Mouse (Mus musculus): ENCODE results near the gene Nrip3. TPM values are rescaled to one million over a fixed set of nuclear protein-coding genes. Genes with fewer than 3 reads are reported as not detected.
A peak's percentile ranks its signal among the peaks of the same experiment; 100 is the strongest.

The Nrip3 gene
- polyA plus RNA-seq, 1 experiment from 2014 or later: 0.68 TPM

- H3K27ac ChIP-seq: no peak overlapping the region
- no peaks in the 10 kb centered on the region for H3K9me3 ChIP-seq
- H3K36me3 ChIP-seq: no peaks in the 10 kb centered on the region
- H3K4me3 ChIP-seq: no peak overlapping the region
- whole genome bisulfite sequencing: 94% methylated on average over 8 of the region's 8 CpGs
- no peak for DNase-seq (ENCODE audit: low spot score)
- no peaks in the 10 kb centered on the region for H3K27me3 ChIP-seq (ENCODE audit: insufficient read depth, poor library complexity, severe bottlenecking)
- peaks cover 27% of the 10 kb centered on the region for H3K4me1 ChIP-seq (replicated peaks)
Measured at GRCm38 (mm10) chr7:109754034-109754433, 27.8 kb downstream of the Nrip3 start.

GRCm38 (mm10) chr7:109752008-109752925, 29.6 kb downstream of the Nrip3 start, which contains the start of gene Tmem9b:
Tmem9b (minus strand) TSS chr7:109752875.
- Histone ChIP-seq H3K9me3 (no peaks in the 10 kb centered on the region), H3K27me3 (ENCODE audit: insufficient read depth, poor library complexity, severe bottlenecking) (no peaks in the 10 kb centered on the region), H3K27ac (peak within 1 kb of the TSS; percentile 94), H3K4me1 (replicated peaks) (peaks cover 27% of the 10 kb centered on the region), H3K4me3 (peak within 1 kb of the TSS; percentile 94), H3K36me3 (no peaks in the 10 kb centered on the region)
- peak; percentile 85 for DNase-seq (ENCODE audit: low spot score)
- under 1% methylated on average over 74 of the region's 74 CpGs for WGBS

- Histone ChIP-seq H3K27me3 (ENCODE audit: insufficient read depth, poor library complexity, severe bottlenecking) (no peaks in the 10 kb centered on the region), H3K36me3 (0 out of 2 replicates have a peak, but pooled peaks cover 1% of the 10 kb centered on the region), H3K4me1 (replicated peaks) (peaks cover 27% of the 10 kb centered on the region), H3K4me3 (peak overlapping the region; percentile 94), H3K27ac (peak overlapping the region; percentile 94), H3K9me3 (no peaks in the 10 kb centered on the region)
- 5% methylated on average over 13 of the region's 13 CpGs for WGBS
- DNase-seq (ENCODE audit: low spot score): no peak
Measured at GRCm38 (mm10) chr7:109751427-109752007, 30.3 kb downstream of the Nrip3 start.

GRCm38 (mm10) chr7:109747747-109748146, 34.1 kb downstream of the Nrip3 start:
- Histone ChIP-seq H3K27ac (no peak overlapping the region), H3K9me3 (no peaks in the 10 kb centered on the region), H3K4me1 (replicated peaks) (peaks cover 16% of the 10 kb centered on the region), H3K27me3 (ENCODE audit: insufficient read depth, poor library complexity, severe bottlenecking) (no peaks in the 10 kb centered on the region), H3K4me3 (no peak overlapping the region), H3K36me3 (peaks cover 34% of the 10 kb centered on the region)
- DNase-seq (ENCODE audit: low spot score): no peak
- WGBS: 62% methylated on average over 1 of the region's 1 CpGs

- WGBS: 90% methylated on average over 4 of the region's 4 CpGs
- Histone ChIP-seq H3K36me3 (peaks cover 65% of the 10 kb centered on the region), H3K9me3 (no peaks in the 10 kb centered on the region), H3K4me1 (replicated peaks) (no peaks in the 10 kb centered on the region), H3K27me3 (ENCODE audit: insufficient read depth, poor library complexity, severe bottlenecking) (no peaks in the 10 kb centered on the region), H3K27ac (no peak overlapping the region), H3K4me3 (no peak overlapping the region)
- no peak for DNase-seq (ENCODE audit: low spot score)
Measured at GRCm38 (mm10) chr7:109741703-109742102, 40.1 kb downstream of the Nrip3 start.

- peaks cover 65% of the 10 kb centered on the region for H3K36me3 ChIP-seq
- no peak overlapping the region for H3K27ac ChIP-seq
- WGBS: 80% methylated on average over 1 of the region's 1 CpGs
- H3K4me3 ChIP-seq: no peak overlapping the region
- no peaks in the 10 kb centered on the region for H3K4me1 ChIP-seq (replicated peaks)
- no peak for DNase-seq (ENCODE audit: low spot score)
- no peaks in the 10 kb centered on the region for H3K9me3 ChIP-seq
- no peaks in the 10 kb centered on the region for H3K27me3 ChIP-seq (ENCODE audit: insufficient read depth, poor library complexity, severe bottlenecking)
Measured at GRCm38 (mm10) chr7:109741060-109741459, 40.8 kb downstream of the Nrip3 start.

- Histone ChIP-seq H3K36me3 (peaks cover 68% of the 10 kb centered on the region), H3K4me3 (no peak overlapping the region), H3K27ac (no peak overlapping the region), H3K9me3 (no peaks in the 10 kb centered on the region), H3K27me3 (ENCODE audit: insufficient read depth, poor library complexity, severe bottlenecking) (no peaks in the 10 kb centered on the region), H3K4me1 (replicated peaks) (no peaks in the 10 kb centered on the region)
- 87% methylated on average over 5 of the region's 5 CpGs for WGBS
- DNase-seq (ENCODE audit: low spot score): no peak
Measured at GRCm38 (mm10) chr7:109739822-109740370, 41.9 kb downstream of the Nrip3 start.

- DNase-seq (ENCODE audit: low spot score): no peak
- Histone ChIP-seq H3K27ac (no peak overlapping the region), H3K36me3 (peaks cover 27% of the 10 kb centered on the region), H3K27me3 (ENCODE audit: insufficient read depth, poor library complexity, severe bottlenecking) (no peaks in the 10 kb centered on the region), H3K9me3 (no peaks in the 10 kb centered on the region), H3K4me3 (no peak overlapping the region), H3K4me1 (replicated peaks) (peaks cover 3% of the 10 kb centered on the region; the same call in 1 of the 2 replicates)
- WGBS: 90% methylated on average over 4 of the region's 4 CpGs
Measured at GRCm38 (mm10) chr7:109734806-109735205, 47.0 kb downstream of the Nrip3 start.

GRCm38 (mm10) chr7:109731626-109732025, 50.2 kb downstream of the Nrip3 start, which contains the start of gene Ascl3:
Ascl3 (minus strand) TSS chr7:109731726.
- DNase-seq (ENCODE audit: low spot score): no peak
- H3K27me3 ChIP-seq (ENCODE audit: insufficient read depth, poor library complexity, severe bottlenecking): no peaks in the 10 kb centered on the region
- no peak within 1 kb of the TSS for H3K27ac ChIP-seq
- H3K36me3 ChIP-seq: peaks cover 16% of the 10 kb centered on the region
- H3K9me3 ChIP-seq: no peaks in the 10 kb centered on the region
- H3K4me3 ChIP-seq: no peak within 1 kb of the TSS
- H3K4me1 ChIP-seq (replicated peaks): peaks cover 3% of the 10 kb centered on the region; the same call in 1 of the 2 replicates
- WGBS: 92% methylated on average over 5 of the region's 5 CpGs

GRCm38 (mm10) chr7:109723697-109724096, 58.1 kb downstream of the Nrip3 start, which contains the start of gene BC051019:
BC051019 (minus strand) TSS chr7:109723850.
- Histone ChIP-seq H3K27ac (no peak within 1 kb of the TSS), H3K36me3 (no peaks in the 10 kb centered on the region), H3K4me3 (no peak within 1 kb of the TSS), H3K9me3 (peaks cover 5% of the 10 kb centered on the region; the same call in 1 of the 2 replicates), H3K27me3 (ENCODE audit: insufficient read depth, poor library complexity, severe bottlenecking) (no peaks in the 10 kb centered on the region), H3K4me1 (replicated peaks) (no peaks in the 10 kb centered on the region)
- WGBS: 91% methylated on average over 5 of the region's 5 CpGs
- DNase-seq (ENCODE audit: low spot score): no peak

GRCm38 (mm10) chr7:109723114-109723513, 58.7 kb downstream of the Nrip3 start:
- no peaks in the 10 kb centered on the region for H3K36me3 ChIP-seq
- 94% methylated on average over 8 of the region's 8 CpGs for WGBS
- no peak overlapping the region for H3K27ac ChIP-seq
- H3K4me1 ChIP-seq (replicated peaks): no peaks in the 10 kb centered on the region
- no peaks in the 10 kb centered on the region for H3K27me3 ChIP-seq (ENCODE audit: insufficient read depth, poor library complexity, severe bottlenecking)
- H3K4me3 ChIP-seq: no peak overlapping the region
- H3K9me3 ChIP-seq: peaks cover 5% of the 10 kb centered on the region; the same call in 1 of the 2 replicates
- no peak for DNase-seq (ENCODE audit: low spot score)

- 94% methylated on average over 2 of the region's 2 CpGs for WGBS
- no peaks in the 10 kb centered on the region for H3K4me1 ChIP-seq (replicated peaks)
- H3K27ac ChIP-seq: no peak overlapping the region
- no peaks in the 10 kb centered on the region for H3K27me3 ChIP-seq (ENCODE audit: insufficient read depth, poor library complexity, severe bottlenecking)
- H3K36me3 ChIP-seq: no peaks in the 10 kb centered on the region
- DNase-seq (ENCODE audit: low spot score): no peak
- no peak overlapping the region for H3K4me3 ChIP-seq
- H3K9me3 ChIP-seq: peaks cover 5% of the 10 kb centered on the region; the same call in 1 of the 2 replicates
Measured at GRCm38 (mm10) chr7:109722618-109723017, 59.2 kb downstream of the Nrip3 start.
